Mouse (Mus musculus) kidney, postnatal 10 days (tissue): ENCODE measurements around the gene Pacrg.

ENCODE experiments used
- DNase-seq: peaks from one replicate; pipeline ENCODE4 v3.0.0; 2021; ENCODE audit warnings: mixed read lengths

Pacrg gene

DNA sequence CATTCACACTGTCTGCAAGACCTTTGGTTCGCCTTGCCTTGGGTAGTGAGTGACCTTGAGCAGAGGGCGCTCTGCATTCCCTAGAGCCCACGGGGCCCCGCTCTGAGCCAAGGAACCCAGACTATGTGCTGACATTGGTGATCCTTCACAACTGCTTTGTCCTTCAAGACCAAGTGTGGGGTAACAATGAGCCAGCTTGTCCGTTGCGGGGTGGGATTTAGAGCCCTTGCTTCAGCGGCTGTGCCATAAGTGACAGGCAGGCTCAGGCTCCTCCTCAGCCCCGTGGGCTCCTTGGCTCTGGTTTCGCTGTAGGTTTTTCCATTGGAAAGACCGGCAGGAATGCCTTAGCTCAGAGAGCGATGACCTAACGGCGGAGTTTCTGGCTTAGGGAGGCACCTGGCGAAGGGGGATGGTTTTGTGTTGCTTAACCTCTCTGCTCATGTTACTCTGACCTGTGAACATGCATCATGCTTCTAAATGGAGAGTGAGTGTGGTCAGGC lies 390.3 kb downstream of the Pacrg start:
- peak; percentile 18 for DNase-seq

DNA sequence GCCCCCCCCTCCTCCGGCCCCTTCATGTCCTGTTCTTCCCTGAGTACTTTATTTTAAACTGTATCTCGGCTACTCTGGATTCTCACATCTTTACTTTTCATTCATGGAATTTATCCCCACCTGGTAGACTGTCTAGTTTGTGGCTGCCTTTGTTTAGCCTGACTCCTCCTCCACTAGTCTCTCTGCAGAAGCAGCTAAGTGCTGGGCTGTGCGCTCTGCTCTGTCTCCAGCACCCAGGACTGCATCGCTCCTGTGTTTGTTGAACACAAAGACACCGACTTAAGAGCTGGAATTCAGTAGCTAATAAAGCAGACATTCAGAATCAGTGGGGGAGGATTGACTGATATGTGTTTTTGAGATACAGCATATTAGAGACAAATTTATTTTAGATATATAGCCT lies 391.7 kb downstream of the Pacrg start:
- no peak for DNase-seq

DNA sequence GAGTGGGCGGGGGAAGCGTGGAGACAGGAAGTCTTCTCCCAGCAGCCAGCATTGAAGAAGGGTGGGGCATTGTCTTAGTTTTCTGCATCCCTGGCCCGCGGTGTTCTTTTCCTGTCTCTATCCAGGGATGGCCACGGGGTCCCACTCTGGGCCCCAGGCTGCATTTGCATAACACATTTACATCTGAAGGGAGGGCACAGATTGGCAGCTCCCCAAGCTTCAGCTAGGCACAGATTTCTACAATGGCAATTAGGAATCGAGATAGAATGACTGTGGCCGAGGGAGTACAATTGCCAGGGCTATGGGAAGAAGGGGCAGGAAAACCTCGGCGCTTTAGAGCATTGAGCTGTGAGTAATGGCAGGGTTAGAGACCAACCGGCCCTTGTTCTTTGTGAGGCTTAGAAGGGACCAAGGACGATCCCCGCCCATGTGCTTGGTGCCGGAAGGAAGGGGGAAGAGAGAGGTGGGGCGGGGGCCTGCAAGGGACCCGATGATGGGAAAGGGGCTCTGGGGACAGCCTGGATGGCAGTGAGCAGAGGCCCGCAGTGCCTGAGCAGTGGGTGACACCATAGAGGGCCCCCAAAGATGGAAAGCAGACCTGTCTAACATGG lies 398.5 kb downstream of the Pacrg start:
- DNase-seq: peak; percentile 33

DNA sequence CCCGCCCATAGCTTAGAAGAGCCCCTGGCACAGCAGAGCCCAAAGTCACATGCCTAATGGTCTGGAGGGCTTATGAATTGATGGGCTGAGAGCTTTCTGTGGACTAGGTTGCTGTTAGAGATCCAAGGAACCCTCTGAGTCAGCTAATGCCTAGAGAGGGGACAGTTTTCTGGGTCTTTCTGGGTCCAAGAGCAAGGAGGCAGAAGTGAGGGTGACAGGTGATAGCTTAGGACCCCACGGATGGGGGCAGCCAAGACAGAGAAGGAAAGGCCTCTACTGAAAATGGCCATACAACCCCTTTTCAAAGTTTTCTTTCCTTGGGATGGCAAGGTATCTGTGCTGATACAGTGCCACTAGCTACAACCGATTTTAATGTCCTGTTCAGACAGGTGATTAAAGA lies 399.1 kb downstream of the Pacrg start:
- DNase-seq: peak; percentile 0

DNA sequence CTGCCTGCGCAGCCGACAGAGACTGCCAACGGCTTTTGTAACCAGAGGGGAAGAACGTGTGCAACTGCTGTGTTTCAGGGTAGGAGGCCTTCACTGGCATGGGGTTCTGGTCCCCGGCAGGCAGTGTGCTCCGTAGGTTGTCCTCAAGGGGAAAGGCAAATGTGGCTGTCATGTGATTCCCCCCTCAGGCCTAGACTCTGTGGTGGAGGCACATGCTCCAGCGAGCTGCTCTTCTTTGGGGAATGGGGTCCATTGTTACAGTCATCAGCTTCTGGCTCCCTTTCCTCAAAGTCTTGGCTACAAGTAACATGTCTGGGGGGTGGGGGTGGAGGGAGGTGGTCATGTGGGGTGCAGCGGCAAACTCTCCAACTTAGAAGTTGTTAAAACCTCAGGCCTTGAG lies 400.3 kb downstream of the Pacrg start:
- DNase-seq: no peak

DNA sequence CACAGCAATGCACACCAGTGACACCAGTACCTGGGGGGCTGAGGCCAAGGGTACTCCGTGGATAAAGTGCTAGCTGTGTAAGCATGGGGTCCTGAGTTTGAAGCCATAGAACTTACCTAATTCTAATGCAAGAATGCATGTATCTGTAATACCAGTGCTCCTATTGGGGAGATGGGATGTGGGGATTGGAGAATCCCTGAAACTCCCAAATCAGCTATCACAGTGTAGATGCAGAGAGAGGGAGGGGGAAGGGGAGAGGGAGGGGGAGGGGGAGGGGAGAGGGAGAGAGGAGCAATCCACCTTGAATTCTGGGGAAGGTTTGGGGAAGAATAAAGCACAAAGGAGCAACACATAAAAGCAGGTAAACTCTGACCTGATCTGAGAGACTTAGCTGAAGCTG lies 405.2 kb downstream of the Pacrg start:
- no peak for DNase-seq

DNA sequence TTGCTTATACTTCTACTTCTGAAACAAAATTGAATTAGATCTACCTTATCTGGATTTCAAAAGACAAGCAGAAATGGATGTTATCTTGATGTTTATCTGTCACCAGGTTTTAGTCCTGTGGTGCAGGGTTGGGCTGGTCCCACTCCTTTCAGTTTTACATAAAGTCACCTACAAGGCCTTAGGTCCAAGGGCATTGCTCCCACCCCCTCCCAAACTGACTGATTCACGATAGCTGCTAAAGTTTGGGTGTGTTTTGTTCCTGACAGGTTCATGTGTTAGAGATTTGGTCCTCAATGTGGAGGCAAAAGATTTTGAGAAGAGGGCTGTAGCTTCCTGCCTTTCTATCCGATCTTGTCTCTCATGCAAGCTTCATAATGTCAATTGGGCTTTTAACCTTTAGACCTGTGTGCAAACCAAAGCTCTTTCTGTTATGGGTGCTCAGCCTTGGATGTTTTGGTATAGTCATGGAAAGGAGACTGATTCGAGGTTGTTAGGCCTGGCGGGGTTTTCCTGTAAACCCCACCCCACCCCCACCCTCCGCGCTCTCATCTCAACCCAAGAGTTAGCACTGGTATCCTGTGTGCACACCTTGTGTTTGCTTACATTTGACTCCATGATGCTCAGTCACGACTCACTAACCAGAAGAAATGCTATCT lies 407.5 kb downstream of the Pacrg start:
- DNase-seq: no peak

DNA sequence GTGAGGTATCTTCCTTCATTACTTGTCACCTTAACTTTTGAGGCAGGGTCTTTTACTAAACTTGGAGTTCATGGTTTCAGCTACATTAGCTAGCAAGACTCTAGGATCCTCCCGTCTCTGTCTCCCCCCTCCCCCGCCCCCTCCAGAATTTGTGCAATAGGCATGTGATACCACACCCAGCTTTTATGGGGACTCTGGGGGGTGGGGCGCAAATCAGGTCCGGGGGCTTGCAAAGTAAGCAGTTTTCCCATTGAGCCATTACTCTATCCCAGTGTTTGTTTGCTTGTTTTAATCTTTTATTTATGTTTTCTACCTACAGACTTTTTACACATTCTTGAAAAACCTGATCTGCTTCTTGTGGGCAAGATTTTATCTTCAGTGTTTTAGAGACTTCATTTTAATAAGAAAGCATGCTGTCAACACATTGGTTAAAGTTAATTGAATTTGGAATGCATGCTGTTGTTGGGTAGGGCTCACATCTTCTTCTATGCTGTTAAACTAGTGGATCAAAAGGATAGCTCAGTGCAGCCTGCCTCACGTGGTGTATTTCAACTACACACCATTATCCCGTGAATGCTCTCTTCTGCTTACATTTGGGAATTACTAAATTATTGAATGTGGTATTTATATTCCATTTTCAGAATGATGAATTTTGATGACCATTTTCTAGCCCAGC lies 408.1 kb downstream of the Pacrg start:
- DNase-seq: no peak

DNA sequence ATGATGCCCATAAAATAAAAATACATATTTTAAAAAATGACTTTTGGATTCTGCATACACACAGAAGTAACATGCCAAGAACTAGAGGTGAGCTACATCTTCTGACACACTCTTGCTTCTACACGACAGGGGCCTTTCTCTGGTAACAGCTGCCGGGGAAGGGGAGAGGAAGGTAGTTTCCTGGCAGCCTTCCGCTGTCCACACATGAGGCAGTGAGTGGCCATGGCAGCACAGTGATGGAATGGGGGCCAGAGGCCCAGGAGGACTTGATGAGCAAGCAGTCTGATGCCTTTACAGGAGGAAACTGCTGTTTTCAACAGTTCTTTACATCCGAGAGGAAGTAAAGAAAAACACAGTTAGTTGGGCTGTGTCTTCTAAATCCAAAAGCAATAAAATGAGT lies 409.3 kb downstream of the Pacrg start:
- no peak for DNase-seq

DNA sequence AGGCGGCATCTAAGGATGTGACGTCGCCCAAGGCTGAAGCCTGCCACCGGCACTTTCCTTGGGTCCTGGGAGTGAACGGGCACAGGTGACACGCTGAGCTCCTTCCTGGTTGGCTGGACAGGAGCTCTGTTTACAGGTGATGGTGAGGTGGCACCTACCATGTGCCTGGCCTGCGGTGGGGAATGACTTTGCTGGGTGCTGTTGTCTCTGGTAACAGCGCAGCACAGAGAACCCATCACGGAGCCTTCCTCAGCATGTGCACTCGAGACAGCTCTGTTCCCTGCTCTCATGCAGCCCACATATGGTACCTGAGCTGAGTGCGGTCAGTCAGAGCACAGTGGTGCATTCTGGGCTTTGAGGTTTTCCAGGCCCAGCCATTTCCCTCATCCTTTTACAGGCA lies 410.7 kb downstream of the Pacrg start:
- DNase-seq: no peak

DNA sequence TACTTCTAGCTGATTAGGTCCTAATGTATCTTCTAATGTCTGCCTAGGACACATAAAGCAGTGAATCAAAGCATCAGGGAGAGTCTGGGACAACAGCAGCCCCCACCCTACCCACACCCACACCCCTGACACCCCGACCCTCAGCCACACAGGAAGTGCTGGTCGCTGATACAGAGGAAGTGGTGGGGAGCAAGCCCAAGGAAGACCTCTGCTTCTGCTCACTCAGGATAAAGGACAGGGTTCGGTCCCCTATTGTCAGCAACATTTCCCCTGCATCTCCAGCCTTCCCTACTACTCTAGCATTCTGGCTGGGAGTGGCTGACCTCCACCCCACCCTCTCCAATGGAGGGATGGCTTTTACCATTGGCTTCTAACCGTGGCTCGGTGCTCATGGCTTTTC lies 414.8 kb downstream of the Pacrg start:
- DNase-seq: no peak

DNA sequence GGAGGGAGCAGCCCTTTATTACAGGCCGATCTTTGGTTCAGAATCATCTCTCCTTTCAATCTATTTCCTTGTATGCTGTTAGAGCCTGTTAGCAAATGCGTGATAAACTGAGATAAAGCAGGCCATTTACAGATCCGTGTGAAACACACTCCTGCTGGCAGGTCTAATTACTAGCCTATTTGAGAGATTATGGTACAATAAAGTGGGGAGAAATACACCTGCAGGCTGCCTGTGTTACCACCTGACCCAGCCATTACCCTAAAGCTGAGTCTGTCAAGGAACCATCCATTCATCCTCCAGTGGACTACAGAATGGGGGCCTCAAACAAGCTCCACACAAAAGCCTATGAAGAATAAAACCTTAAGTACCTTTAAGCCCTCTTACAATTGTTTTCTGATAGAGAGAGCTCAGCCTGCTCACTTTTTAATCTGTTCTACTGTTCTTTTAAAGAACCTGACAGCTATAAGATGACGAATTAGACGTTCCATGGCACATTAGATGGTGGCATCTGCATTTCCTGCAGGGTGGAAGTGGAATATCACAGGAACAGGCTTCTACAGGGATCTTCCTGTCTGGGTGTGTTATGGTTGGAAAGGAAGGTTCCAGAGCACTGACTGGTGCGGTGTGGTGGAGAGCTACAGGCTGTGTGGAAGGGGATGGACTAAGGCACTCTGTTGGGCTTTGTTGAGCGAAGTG lies 422.4 kb downstream of the Pacrg start:
- DNase-seq: no peak

DNA sequence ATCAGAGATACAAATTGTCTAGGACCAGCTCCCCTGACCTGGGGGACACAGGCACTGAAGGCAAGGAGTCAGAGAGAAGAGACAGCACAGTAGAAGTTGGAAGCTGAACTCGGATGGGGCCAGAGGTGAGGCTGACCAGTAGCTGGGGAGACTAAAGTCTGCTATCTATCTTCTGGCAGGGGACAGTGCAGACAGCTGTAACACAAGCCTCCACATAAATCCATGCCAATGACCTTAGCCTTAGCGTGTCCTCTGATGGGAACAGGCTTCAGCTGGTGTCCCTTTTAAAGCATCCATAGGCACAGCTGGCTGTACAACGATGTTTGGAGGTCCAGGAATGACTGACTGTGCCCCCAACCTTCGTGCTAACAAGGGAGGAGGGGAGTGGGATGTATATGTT lies 423.1 kb downstream of the Pacrg start:
- DNase-seq: peak; percentile 36

DNA sequence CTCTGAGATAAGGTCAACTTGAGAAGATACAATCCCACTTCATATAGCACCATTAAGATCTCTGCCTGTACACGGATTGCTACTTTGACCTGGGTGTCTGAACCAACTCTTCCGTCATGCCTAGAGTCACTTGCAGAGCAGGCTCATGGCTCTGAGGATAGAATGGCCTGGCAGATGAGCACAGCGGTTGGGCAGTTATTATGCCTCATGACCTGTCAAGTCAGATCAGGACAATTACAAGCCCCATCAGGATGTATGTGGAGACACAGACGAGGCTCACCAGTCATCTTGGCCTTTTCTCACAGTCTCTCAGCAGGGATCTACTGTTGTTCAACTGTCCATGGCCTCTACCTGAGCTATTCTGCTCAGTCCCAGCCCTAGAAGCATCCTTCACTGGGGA lies 424.0 kb downstream of the Pacrg start:
- DNase-seq: no peak

DNA sequence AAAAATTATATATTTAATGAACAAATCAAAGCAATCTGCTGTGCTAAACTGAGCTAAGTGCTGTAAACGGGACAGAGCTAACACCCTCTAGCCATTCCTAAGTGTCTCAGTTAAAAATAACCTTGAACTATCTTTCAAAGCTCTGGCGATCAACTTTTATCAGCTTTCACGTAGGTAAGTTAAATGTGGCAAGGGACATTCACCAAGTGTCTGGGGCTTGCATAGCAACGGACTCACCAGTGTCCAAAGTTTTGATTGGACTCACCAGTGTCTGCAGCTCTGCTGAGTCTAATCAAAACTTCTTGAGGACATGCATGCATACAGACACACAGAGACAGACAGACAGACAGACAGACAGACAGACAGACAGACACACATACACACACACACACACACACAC lies 425.7 kb downstream of the Pacrg start:
- no peak for DNase-seq

DNA sequence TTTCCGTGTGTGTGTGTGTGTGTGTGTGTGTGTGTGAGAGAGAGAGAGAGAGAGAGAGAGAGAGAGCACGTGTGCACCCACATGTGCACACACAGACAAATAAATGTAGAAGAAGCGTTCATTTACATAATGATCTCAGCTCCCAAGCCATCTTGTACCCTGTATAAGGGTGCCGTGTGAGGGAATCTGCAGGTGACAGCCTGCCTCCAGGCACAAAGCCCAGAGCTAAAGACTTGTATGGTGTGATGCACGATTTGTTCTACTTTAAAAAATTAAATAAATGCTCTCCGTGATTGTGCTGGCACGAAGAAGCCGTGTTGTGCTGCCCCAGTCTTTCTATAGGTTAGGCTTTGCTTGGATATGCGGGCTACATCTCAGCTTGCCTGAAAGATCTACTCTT lies 426.2 kb downstream of the Pacrg start:
- no peak for DNase-seq

DNA sequence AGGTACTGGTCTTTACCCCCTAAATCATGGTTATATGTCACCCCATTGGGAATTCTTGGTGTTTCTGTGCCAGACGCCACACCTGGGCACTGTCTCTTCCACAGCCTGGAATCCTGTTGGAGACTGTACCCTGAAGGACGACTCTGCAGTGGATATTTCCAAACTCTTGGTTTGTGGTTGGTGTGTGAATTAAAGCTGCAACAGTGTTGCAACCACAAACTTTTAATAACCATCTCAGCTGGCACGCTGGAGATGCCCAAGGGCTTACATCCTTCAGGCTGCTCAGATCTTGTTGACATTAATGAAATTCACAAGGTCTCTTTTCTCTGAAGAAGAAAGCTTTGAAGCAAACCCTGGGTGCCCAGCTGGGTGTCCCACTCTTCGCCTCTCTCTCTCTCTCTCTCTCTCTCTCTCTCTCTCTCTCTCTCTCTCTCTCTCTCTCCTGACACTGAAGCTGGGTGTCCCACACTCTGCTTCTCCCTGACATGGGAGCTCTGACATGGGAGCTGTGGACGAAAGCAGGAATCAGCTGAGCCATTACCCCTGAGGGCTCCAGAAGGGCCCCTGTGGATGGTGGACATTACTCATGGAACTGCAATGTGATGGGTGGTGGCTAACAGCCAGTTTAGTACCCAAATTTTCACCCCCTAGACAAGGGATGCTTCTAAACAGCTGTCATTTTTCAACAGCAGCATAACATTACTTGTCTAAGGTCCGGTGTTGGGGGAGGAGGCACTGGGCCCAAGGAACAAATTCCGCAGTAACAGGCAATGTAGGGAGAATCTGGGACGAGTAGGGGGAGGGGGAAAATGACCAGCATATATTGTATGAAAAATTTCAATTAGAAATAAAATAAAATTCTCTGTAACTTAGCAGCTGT lies 429.3 kb downstream of the Pacrg start:
- no peak for DNase-seq

DNA sequence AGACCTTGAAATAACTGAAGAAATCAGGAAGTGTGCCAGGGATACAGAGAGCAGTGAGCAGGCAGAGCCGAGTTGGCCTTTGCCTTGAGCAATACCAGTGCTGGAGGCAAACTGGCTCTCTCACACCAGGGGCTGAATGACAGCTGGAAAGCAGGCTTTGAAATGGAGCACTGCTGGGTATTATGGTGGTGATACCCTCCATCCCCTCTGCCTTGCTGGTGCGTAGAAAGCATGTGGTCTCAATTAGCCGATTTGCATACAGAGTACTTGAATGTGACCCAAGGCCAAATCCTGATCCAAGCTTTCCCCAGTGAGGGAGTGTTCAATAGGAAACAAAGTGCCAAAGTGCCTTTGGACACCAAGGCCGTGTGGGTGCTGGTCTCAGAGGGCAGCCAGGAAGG lies 431.4 kb downstream of the Pacrg start:
- no peak for DNase-seq

DNA sequence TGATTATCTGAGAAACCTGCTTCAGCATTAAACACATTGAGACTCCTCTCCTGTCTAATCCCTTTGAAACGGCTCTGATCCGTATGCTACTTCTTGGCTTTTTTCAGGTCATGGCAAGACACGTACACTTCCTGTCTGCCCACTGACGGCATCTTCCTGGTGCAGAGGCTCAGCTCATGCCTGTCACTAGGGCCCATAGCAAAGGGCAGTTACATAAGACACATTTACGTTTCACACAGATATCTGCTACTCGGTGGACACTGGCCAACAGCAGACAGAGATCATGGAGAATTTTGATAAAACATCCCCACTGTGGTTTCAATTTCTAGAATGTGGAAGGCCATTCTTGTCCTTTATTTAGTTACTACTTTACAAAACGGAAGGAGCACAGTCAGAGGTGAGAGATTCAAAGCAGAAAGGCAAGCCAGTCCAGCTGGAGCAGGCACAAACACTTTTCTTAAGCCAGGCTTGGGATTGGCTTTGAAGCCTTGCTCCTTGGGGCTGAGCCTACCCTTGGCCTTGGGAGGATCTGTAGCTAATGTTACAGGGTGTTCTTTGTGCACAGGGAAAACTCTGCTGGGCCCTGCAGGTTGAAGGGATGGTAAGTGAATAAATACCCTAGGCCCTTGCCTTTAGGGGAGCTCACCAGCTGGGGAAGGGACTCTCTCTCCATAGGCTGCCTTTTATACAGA lies 432.9 kb downstream of the Pacrg start:
- DNase-seq: no peak

DNA sequence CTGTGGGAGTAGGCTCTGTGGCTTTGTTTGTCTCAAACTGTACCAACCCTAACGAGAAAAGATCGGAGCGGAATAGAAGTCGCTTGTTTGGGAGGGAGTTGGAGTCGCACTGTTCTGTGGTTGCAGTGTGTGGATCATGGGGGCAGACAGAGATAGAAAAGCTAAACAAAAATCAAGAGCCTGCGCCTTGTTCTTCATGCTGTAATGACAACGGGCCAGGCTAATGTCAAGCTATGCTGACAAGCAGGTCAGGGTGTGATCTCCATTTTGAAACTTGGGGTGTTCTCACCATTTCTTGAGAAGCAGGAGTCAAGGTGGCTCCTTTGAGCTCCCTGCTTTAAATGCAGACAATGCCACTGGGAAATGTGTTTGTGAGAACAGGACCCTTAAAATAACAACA lies 433.8 kb downstream of the Pacrg start:
- DNase-seq: no peak

DNA sequence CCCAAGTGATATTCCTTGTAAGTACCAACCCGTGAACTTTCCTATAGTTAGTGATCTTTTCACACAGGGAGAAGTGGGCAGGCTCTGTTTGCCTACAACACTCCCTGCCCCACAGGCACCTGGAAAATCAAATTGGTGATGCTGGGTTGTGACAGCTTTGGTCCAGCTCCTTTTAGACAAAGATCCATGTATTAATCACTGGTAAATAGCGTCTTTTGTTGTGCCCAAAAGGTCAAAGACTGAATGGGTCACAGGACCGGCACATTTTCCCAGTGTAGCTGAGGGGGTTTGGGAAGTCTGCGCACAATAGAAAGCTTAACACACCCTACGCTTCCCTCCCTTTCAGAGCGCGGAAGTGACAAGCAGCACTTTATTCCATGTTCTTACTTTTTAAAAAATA lies 434.2 kb downstream of the Pacrg start:
- DNase-seq: no peak

DNA sequence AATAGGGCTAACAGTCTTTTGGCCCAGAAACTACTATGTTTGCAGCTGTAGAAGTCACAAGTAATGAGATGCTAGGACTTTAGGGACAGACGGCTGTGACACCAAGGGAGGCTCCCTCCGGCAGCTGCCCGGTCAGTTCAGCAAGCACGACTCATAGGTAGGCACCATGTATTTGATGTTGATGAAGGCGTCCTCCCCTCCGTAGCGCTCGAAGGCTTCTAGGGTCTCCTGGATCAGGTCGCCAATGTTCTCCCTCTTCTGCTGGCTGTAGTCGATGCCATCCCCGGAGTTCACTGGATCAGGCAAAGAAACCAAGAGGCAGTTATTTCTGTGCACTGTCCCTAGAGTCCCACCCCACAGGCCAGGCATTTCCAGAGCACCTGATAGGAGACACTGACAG lies 436.9 kb downstream of the Pacrg start:
- no peak for DNase-seq
